Mouse (Mus musculus): ENCODE results near the gene Myh3. TPM values are rescaled to one million over a fixed set of nuclear protein-coding genes. Genes with fewer than 3 reads are reported as not detected.

Myh3 gene
- polyA plus RNA-seq, 1 experiment from 2014 or later: 0.04 TPM

GRCm38 (mm10) chr11:67139556-67139955 lies 61.5 kb downstream of the Myh3 start:
- Histone ChIP-seq H3K27ac (ENCODE audit: low read depth, low read length) (no peak overlapping the region), H3K9me3 (replicated peaks; ENCODE audit: control insufficient read depth, low read length) (no peaks in the 10 kb centered on the region), H3K9ac (ENCODE audit: low read length) (no peak overlapping the region), H3K27me3 (replicated peaks; ENCODE audit: control insufficient read depth, insufficient read depth, low read length) (no peaks in the 10 kb centered on the region), H3K4me3 (ENCODE audit: low read depth, low read length) (no peak overlapping the region), H3K4me2 (ENCODE audit: low read length) (no peak overlapping the region), H3K4me1 (ENCODE audit: control insufficient read depth, insufficient read depth, low read length) (no peaks in the 10 kb centered on the region), H3K36me3 (ENCODE audit: control insufficient read depth, insufficient read depth, low read length) (no peaks in the 10 kb centered on the region)
- WGBS: 89% methylated on average over 8 of the region's 8 CpGs
- ATAC-seq (no peak), DNase-seq (ENCODE audit: low spot score) (no peak)

GRCm38 (mm10) chr11:67140175-67140574 lies 62.1 kb downstream of the Myh3 start:
- H3K4me3 ChIP-seq (ENCODE audit: low read depth, low read length): no peak overlapping the region
- H3K36me3 ChIP-seq (ENCODE audit: control insufficient read depth, insufficient read depth, low read length): no peaks in the 10 kb centered on the region
- no peaks in the 10 kb centered on the region for H3K27me3 ChIP-seq (replicated peaks; ENCODE audit: control insufficient read depth, insufficient read depth, low read length)
- no peaks in the 10 kb centered on the region for H3K4me1 ChIP-seq (ENCODE audit: control insufficient read depth, insufficient read depth, low read length)
- no peak overlapping the region for H3K27ac ChIP-seq (ENCODE audit: low read depth, low read length)
- ATAC-seq (no peak), DNase-seq (ENCODE audit: low spot score) (no peak)
- H3K9ac ChIP-seq (ENCODE audit: low read length): no peak overlapping the region
- no peaks in the 10 kb centered on the region for H3K9me3 ChIP-seq (replicated peaks; ENCODE audit: control insufficient read depth, low read length)
- 88% methylated on average over 5 of the region's 5 CpGs for WGBS
- H3K4me2 ChIP-seq (ENCODE audit: low read length): no peak overlapping the region

- H3K4me2 ChIP-seq (ENCODE audit: low read length): no peak overlapping the region
- DNase-seq (ENCODE audit: low spot score) (no peak), ATAC-seq (no peak)
- H3K4me3 ChIP-seq (ENCODE audit: low read depth, low read length): no peak overlapping the region
- H3K9me3 ChIP-seq (replicated peaks; ENCODE audit: control insufficient read depth, low read length): no peaks in the 10 kb centered on the region
- H3K27me3 ChIP-seq (replicated peaks; ENCODE audit: control insufficient read depth, insufficient read depth, low read length): no peaks in the 10 kb centered on the region
- H3K36me3 ChIP-seq (ENCODE audit: control insufficient read depth, insufficient read depth, low read length): no peaks in the 10 kb centered on the region
- WGBS: 83% methylated on average over 6 of the region's 6 CpGs
- no peak overlapping the region for H3K27ac ChIP-seq (ENCODE audit: low read depth, low read length)
- no peak overlapping the region for H3K9ac ChIP-seq (ENCODE audit: low read length)
- no peaks in the 10 kb centered on the region for H3K4me1 ChIP-seq (ENCODE audit: control insufficient read depth, insufficient read depth, low read length)
These were observed 62.9 kb downstream of the Myh3 start for GRCm38 (mm10) chr11:67141031-67141430.

GRCm38 (mm10) chr11:67142047-67142446 lies 63.9 kb downstream of the Myh3 start:
- DNase-seq (ENCODE audit: low spot score) (no peak), ATAC-seq (no peak)
- Histone ChIP-seq H3K27me3 (replicated peaks; ENCODE audit: control insufficient read depth, insufficient read depth, low read length) (no peaks in the 10 kb centered on the region), H3K9me3 (replicated peaks; ENCODE audit: control insufficient read depth, low read length) (no peaks in the 10 kb centered on the region), H3K9ac (ENCODE audit: low read length) (no peak overlapping the region), H3K4me3 (ENCODE audit: low read depth, low read length) (no peak overlapping the region), H3K27ac (ENCODE audit: low read depth, low read length) (no peak overlapping the region), H3K4me2 (ENCODE audit: low read length) (no peak overlapping the region), H3K4me1 (ENCODE audit: control insufficient read depth, insufficient read depth, low read length) (no peaks in the 10 kb centered on the region), H3K36me3 (ENCODE audit: control insufficient read depth, insufficient read depth, low read length) (no peaks in the 10 kb centered on the region)
- WGBS: 59% methylated on average over 4 of the region's 4 CpGs

- no peaks in the 10 kb centered on the region for H3K4me1 ChIP-seq (ENCODE audit: control insufficient read depth, insufficient read depth, low read length)
- no peaks in the 10 kb centered on the region for H3K27me3 ChIP-seq (replicated peaks; ENCODE audit: control insufficient read depth, insufficient read depth, low read length)
- H3K4me3 ChIP-seq (ENCODE audit: low read depth, low read length): no peak overlapping the region
- 81% methylated on average over 5 of the region's 5 CpGs for WGBS
- no peak overlapping the region for H3K27ac ChIP-seq (ENCODE audit: low read depth, low read length)
- ATAC-seq: no peak
- no peak for DNase-seq (ENCODE audit: low spot score)
- no peaks in the 10 kb centered on the region for H3K36me3 ChIP-seq (ENCODE audit: control insufficient read depth, insufficient read depth, low read length)
- no peaks in the 10 kb centered on the region for H3K9me3 ChIP-seq (replicated peaks; ENCODE audit: control insufficient read depth, low read length)
- H3K9ac ChIP-seq (ENCODE audit: low read length): no peak overlapping the region
- H3K4me2 ChIP-seq (ENCODE audit: low read length): no peak overlapping the region
These were observed 65.0 kb downstream of the Myh3 start for GRCm38 (mm10) chr11:67143065-67143464.

- H3K4me3 ChIP-seq (ENCODE audit: low read depth, low read length): no peak overlapping the region
- H3K36me3 ChIP-seq (ENCODE audit: control insufficient read depth, insufficient read depth, low read length): no peaks in the 10 kb centered on the region
- no peak for DNase-seq (ENCODE audit: low spot score)
- no peaks in the 10 kb centered on the region for H3K27me3 ChIP-seq (replicated peaks; ENCODE audit: control insufficient read depth, insufficient read depth, low read length)
- H3K27ac ChIP-seq (ENCODE audit: low read depth, low read length): no peak overlapping the region
- WGBS: 96% methylated on average over 4 of the region's 4 CpGs
- no peak overlapping the region for H3K4me2 ChIP-seq (ENCODE audit: low read length)
- no peaks in the 10 kb centered on the region for H3K9me3 ChIP-seq (replicated peaks; ENCODE audit: control insufficient read depth, low read length)
- H3K4me1 ChIP-seq (ENCODE audit: control insufficient read depth, insufficient read depth, low read length): no peaks in the 10 kb centered on the region
- ATAC-seq: no peak
- H3K9ac ChIP-seq (ENCODE audit: low read length): no peak overlapping the region
These were observed 65.9 kb downstream of the Myh3 start for GRCm38 (mm10) chr11:67143863-67144498.

- Histone ChIP-seq H3K36me3 (ENCODE audit: control insufficient read depth, insufficient read depth, low read length) (no peaks in the 10 kb centered on the region), H3K27me3 (replicated peaks; ENCODE audit: control insufficient read depth, insufficient read depth, low read length) (no peaks in the 10 kb centered on the region), H3K9me3 (replicated peaks; ENCODE audit: control insufficient read depth, low read length) (no peaks in the 10 kb centered on the region), H3K27ac (ENCODE audit: low read depth, low read length) (no peak overlapping the region), H3K4me1 (ENCODE audit: control insufficient read depth, insufficient read depth, low read length) (no peaks in the 10 kb centered on the region), H3K4me2 (ENCODE audit: low read length) (no peak overlapping the region), H3K9ac (ENCODE audit: low read length) (no peak overlapping the region), H3K4me3 (ENCODE audit: low read depth, low read length) (no peak overlapping the region)
- DNase-seq (ENCODE audit: low spot score): no peak
- no peak for ATAC-seq
- WGBS: 75% methylated on average over 6 of the region's 6 CpGs
These were observed 66.6 kb downstream of the Myh3 start for GRCm38 (mm10) chr11:67144559-67145265.

- no peak overlapping the region for H3K4me2 ChIP-seq (ENCODE audit: low read length)
- no peaks in the 10 kb centered on the region for H3K4me1 ChIP-seq (ENCODE audit: control insufficient read depth, insufficient read depth, low read length)
- H3K9ac ChIP-seq (ENCODE audit: low read length): no peak overlapping the region
- no peak overlapping the region for H3K27ac ChIP-seq (ENCODE audit: low read depth, low read length)
- ATAC-seq (no peak), DNase-seq (ENCODE audit: low spot score) (no peak)
- H3K4me3 ChIP-seq (ENCODE audit: low read depth, low read length): no peak overlapping the region
- 82% methylated on average over 5 of the region's 5 CpGs for WGBS
- H3K36me3 ChIP-seq (ENCODE audit: control insufficient read depth, insufficient read depth, low read length): no peaks in the 10 kb centered on the region
- H3K9me3 ChIP-seq (replicated peaks; ENCODE audit: control insufficient read depth, low read length): no peaks in the 10 kb centered on the region
- H3K27me3 ChIP-seq (replicated peaks; ENCODE audit: control insufficient read depth, insufficient read depth, low read length): no peaks in the 10 kb centered on the region
These were observed 67.6 kb downstream of the Myh3 start for GRCm38 (mm10) chr11:67145482-67146408.
